Mouse (Mus musculus) ES-Bruce4 (cell line): Measurements from ENCODE around the gene Otud3.
"Not testable (repeated sequence)": the region's sequence is repeated elsewhere in the genome, so short reads cannot be mapped to it uniquely, and the experiment has no call there.

ENCODE experiments used
- CTCF ChIP-seq: IDR thresholded peaks from one replicate; pipeline ENCODE4 v1.8.1; 2011; ENCODE audit warnings: low read depth, low read length
- EP300 ChIP-seq: IDR thresholded peaks from 2 replicates; pipeline ENCODE4 v1.6.1; 2011; ENCODE audit warnings: low read depth, low read length; ENCODE audit not compliant: insufficient read depth
- POLR2A ChIP-seq: IDR thresholded peaks from one replicate; pipeline ENCODE4 v1.8.1; 2011; ENCODE audit warnings: low read length; ENCODE audit not compliant: insufficient read depth

GRCm38 (mm10) chr4:138875275-138875674, 38.5 kb downstream of the Otud3 start:
- not testable (repeated sequence) for TF ChIP-seq CTCF, POLR2A, EP300
